Mouse (Mus musculus): ENCODE results near the gene Tpst1.

Gene Tpst1

DNA sequence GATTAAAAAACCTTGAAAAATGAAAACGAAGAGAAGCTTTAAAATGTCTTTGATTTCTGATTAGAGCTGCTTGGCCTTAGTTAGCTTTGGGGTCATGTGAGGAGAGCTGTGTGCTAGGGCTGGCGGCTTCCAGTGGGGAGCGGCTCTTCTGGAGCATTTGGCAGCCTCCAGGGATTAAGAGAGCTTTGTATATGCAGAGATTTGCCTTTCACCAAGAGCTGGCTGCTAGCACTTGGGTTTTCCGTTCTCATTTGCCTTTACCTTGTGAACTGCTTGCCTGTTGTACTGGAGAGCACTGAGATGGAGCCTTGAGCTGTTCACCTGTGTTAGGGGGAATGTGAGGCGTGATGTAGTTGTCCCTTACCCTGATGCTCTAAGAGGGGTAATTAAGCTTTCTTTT is 20.6 kb upstream of the Tpst1 start:
- DNase-seq (ENCODE audit: extremely low spot score) = no peak

DNA sequence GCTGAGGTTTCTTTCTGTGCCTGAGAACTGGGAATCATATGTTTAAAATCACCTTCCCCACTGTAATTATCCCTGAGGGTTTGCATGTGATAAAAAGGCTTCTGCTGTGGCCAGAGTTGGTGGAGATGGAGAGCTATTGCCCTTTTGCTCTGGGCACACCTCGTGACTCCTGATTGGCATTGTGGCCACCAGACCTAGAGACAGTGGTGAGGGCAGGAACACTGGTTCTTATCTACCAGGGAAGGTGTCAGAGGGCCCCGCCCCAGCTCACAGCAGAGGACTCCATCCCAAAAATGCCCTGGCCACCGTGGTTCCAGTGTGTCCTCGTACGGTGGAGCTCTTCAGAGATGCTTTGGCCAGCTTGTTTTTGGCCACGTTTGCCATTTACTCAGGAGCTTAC is 20.2 kb upstream of the Tpst1 start:
- no peak for DNase-seq (ENCODE audit: extremely low spot score)

DNA sequence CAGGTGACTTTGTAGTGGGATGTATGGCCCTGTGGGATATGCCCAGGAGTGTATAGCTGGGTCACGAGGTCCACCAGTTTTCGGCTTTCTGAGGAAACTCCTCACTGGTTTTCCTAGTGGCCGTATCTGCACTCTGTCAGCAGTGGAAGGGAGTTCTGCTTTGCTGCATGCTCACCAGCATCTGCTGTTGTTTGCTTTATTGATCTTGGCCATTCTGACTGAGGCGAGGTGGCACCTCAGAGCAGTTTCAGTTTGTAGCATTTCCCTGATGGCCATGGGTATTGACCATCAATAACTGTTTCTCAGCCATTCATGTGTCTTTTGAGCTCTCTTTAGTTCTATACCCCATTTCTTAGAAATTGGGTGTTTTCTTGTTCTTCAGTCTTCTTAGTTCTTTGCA is 17.4 kb upstream of the Tpst1 start:
- DNase-seq (ENCODE audit: extremely low spot score) = no peak

DNA sequence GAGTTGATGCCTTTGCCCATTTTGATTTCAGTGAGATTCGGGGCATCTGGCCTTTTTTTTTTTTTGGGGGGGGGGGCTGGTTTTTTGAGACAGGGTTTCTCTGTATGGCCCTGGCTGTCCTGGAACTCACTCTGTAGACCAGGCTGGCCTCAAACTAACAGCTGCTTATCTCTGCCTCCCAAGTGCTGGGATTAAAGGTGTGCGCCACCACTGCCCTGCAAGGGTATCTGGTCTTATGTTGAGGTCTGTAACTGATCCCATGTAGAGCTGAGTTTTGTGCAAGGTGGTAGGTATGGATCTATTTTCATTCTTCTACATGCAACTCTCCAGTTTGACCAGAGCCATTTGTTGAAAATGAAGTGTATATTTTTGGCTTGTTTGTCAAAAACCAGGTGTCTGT is 16.8 kb upstream of the Tpst1 start:
- DNase-seq (ENCODE audit: extremely low spot score) = no peak

DNA sequence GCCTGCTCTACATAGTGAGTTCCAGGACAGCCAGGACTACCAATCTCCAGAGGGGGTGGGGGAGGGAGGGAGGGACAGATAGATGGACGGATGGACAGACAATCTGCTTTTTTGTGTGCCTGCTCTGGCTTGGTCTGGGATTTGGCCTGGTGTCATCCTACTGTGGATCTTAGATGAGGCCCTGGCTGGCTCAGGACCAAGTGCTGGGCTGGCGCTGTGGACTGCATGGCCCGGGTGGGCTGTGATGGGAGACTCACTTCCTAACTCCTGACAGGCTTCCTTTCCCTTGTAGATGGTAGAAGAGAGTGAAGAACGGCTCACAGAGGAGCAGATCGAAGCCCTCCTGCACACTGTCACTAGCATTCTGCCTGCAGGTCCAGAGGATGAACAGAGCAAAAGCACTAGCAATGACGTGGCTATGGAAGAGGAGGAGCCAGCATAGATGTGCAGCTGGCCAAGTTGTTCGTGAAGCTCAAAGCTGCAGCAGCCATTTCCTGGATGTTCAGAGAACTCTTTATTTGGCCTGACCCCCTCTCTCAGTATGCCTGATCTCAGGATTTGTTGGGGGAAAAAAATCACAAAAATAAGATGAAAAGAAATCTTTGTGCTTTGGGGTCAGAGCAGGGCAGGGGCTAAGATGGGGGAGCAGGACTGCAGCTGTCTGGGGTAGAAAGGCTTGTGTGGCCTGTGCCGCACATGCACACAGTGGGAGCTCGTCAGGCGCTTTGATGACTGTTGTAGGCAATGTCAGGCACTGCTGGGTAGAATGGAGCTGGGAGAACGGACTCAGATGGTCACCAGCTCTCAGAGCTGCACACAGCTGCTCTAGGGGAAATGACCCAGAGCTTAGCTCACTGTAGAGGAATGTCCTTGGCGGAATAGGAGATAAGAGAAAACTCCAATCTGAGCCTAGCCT is 13.5 kb upstream of the Tpst1 start:
- no peak for DNase-seq (ENCODE audit: extremely low spot score)

DNA sequence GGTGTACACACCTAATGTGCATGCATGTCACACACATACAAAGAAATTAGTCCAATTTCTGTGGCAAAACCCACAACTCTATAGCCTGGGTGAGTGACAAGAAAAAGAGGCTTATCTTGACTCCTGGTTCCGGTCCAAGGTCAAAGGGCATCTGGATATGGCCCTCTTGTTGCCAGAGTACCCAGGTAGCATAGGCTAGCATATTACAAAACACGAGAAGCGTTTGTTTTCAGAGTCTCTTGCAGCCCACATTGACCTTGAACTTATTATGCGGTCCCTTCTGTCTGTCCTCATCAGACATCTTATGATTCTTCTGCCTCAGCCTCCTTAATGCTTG is 12.8 kb upstream of the Tpst1 start:
- DNase-seq (ENCODE audit: extremely low spot score) = no peak

DNA sequence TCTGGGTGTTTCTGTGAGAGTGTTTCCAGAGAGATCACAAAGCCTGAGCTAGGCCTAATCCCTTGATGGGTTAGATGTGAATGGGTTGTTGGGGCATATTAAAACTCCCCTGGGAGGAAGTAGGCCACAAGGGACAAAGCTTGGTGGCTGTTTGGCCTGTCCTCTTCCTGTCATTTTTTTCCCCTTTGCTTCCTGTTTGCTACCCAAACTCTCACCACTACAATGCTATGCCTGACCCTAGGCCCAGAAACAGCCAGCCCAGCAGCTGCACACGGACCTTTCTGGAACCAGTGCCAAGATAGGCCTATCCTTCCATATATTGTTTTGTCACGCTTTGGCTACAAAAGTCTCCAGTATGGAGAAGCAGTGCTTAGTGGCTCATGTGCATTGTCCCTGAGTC is 11.0 kb upstream of the Tpst1 start:
- no peak for DNase-seq (ENCODE audit: extremely low spot score)

DNA sequence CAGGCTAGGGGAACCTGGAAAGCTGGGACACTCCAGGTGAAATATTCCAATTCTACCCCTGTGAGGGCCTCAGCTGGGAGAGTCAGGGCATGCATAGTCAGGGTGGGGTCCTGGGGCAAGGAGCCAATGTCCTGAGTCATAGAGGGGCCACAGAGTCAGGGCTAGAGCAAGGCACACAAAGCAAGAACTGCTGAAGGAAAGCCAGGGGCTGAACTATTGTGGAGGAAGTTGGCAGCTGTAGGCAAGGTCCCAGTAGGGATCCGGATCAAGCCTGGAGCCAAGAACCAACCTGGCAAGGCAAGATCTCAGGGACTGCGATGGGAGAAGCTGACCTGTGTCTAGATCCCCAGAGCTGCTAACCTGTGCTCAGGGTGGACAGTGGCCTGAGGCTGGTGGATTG is 9.4 kb upstream of the Tpst1 start:
- no peak for DNase-seq (ENCODE audit: extremely low spot score)

DNA sequence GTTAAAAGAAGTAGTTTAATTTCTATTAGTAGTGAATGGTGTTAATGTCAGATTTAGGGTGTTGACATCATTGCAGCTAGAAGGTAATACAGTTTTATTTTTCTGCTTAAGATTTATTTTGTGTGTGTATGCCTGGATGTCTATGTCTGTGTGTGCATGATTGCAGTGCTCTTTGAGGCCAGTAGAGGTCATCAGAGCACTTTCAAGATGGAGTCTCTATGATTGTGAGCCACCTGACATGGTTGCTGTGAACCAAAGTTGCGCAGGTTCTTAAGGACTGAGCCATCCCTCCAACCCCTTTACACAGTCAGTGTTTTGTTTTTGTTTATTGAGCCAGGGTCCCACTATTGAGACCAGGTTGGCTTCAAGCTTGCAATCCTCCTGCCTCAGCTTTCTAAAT is 7.5 kb upstream of the Tpst1 start:
- DNase-seq (ENCODE audit: extremely low spot score) = no peak

DNA sequence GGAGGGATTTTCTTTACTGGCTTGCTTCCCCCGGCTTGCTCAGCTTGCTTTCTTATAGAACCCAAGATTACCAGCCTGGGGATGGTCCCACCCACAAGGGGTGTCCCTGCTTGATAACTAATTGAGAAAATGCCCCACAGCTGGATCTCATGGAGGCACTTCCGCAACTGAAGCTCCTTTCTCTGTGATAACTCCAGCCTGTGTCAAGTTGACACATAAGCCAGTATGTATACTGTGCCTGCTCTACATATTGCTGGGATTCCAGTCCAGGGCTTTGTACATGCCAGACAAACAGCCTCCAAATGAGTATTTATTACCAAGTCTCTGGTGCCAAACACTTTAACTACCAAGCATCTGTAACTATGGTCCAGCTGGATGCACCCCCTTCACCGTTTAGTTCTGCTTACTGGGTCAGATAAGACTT is 5.3 kb upstream of the Tpst1 start:
- no peak for DNase-seq (ENCODE audit: extremely low spot score)

DNA sequence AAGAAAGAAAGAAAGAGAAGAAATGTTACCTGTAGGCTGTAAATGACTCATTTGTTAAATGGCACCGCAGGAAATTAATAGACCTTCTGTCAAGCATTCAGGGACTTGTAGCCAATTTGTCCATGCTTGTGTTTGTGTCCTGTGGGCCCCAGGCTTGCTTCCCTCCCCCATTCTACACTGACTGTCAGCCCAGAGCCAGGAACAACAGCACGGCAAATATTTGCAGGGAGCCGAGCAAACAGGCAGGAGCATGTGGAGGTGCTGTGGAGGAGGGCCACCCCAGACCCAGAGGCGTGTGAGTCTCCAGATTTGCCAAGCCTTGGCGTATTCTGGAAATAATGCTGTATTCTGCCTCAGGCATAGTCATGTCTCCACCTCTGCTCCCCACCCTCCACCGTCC is 1.4 kb downstream of the Tpst1 start:
- DNase-seq (ENCODE audit: extremely low spot score) = no peak

DNA sequence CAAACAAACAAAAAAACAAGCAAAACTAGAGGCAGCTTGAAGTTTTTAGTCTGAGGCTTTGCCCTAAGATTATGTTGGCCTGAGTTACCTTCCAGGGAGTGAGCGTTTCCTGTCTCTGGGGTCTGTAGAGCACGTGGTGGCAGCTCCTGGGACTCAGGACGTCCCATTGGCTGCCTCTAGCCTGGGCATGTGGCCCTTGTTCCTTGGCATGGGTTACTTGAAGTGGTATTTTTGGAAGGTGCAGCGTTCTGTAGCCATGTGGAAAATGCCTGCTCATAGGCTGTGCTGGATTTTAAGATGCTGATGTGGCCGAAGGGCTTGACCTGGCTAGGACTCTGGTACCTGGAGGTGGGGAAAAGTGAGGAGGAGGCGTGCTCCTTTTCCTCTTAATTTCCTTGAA is 3.3 kb downstream of the Tpst1 start:
- no peak for DNase-seq (ENCODE audit: extremely low spot score)

DNA sequence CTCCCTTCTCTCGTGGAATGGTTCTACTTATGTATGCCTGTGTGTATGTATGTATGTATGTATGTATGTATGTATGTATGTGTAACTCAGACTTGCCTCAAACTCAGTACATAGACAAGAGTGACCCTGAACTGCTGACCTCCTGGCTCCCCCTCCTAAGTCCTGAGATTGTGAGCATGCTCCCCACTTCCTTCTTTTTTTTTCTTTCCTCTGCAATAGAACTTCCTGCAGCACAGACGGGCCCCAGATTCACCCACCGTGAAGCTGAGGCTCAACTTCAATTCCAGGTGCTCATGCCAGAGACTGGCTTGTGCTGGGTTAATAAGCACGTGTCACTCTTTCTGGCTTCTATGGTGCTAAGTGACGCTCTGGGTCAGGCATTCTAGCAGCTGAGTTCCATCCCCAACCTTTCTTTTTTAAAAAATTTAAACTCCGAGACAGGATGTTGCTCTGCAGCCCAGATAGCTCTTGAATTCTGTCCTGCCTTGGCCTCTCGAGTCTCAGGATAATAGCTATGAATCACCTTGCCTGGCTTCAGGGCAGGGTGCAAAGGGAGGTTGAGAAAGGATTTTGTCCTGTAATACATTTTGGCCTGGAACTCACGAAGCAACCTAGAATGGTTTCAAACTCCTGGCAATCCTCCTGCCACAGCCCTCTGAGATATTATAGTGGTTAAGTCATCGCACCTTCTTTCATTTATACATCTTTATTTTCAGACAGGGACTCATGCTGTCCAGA is 5.1 kb downstream of the Tpst1 start:
- no peak for DNase-seq (ENCODE audit: extremely low spot score)

DNA sequence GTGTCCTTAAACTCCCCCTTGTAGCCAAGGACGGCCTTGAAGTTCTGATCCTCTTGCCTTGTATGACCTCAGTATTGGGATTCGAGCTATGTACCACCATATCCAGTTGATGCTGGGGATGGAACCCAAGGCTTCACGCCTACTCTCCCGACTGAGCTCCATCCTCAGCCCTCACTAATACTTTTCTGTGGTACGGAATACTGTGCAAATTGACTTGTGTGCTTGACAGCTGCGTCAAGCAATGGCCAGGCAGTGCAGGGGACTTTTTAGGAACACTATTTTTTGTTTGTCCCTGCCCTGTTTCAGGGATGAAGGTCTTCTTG is 5.7 kb downstream of the Tpst1 start:
- no peak for DNase-seq (ENCODE audit: extremely low spot score)

DNA sequence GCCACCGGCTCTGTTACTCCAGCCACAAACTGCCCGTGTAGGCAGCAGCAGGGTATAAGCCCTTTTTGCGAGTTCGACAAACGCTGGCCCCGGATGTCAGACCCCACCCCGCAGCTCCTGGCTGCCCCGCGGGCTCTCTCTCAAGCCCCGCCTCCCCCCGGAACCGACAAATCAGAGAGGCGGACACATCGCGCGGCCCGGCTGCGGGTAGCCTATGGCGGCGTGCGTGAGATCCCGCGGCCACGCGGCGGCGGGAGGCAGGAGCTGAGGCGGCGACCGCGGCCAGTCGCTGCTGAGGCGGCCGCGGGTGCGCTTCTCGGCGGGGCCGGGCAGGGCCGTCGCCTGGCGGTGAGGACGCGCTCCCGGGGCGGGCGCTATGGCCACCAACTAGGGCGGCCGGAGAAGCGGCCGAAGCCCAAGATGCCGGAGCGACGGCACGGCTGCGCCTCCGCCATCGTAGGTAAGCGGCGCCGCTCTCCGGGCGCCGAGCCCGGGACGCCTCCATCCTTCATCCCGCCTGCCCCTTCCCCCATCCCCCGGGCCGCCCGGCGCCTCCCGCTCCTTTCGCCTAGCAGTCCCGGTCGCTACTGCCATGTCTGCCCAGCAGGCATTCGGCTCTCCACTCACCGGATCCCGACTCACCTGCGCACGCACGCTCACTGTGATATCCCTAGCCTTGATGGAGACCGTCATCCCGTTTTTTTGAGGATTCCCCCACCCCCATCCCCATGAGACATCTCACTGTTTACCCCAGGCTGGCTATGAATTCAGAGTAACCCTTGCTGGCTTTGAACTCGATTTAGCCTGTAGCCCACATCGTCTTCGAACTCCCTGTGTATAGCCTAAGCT is 6.3 kb downstream of the Tpst1 start:
- peak; percentile 96 for DNase-seq (ENCODE audit: extremely low spot score)

DNA sequence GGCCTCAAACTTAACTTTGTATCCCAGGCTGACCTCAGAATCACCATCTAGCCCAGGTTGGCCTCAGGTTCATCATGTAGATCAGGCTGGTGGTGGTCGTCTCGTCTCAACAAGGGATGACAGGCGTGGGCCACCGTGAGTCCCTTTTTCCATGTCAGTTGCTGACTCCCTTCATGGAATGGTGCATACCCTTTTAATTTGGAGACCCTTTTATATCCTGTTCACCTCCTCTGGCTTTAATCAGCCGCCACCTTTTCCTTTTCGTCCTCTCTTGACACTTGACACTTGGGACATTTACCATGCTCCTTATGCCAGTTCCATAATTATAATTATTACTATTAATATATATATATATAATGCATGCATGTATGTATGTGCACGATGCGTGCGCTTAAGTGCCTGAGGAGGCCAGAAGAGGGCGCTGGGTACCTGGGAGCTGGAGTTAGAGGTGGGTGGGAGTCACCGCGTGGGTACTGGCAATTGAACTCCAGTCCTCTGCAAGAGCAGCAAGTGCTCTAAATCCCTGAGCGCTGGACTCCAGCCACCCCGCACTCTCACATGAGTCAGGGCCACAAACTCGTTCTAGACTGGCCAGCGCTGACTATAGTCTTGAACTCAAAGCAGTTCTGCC is 7.0 kb downstream of the Tpst1 start:
- DNase-seq (ENCODE audit: extremely low spot score) = no peak

DNA sequence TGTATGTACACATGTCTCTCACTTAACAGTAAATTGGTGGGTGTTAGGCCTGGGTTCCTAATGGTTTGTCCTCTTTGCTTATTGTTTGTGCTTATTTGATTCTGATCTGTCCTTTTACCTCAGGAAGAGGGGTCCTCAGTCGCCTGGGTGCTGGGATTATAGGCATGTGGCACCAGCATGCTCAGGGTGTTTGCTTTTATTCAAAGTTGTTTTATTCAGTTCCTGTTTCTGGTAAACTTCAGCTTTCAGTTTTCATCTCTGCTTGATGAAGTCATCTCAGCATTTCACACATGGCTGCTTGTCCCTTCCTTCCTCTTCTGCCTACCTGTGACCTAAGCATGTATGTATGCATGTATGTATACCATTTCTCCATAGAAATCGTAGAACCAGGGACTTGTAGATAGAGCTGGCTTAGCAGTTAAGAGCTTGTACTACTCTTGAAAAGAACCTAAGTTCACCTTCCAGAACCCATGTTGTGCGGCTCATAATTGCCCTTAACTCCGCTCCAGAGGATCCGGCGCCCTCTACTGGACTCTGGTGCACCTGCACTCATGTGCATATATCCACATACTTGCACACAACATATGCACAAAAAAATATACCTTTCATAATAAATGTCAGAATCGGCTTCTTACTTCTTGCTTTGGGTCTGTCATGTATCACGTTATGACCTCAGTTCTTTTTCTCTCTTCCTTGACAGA is 8.2 kb downstream of the Tpst1 start:
- DNase-seq (ENCODE audit: extremely low spot score) = no peak

DNA sequence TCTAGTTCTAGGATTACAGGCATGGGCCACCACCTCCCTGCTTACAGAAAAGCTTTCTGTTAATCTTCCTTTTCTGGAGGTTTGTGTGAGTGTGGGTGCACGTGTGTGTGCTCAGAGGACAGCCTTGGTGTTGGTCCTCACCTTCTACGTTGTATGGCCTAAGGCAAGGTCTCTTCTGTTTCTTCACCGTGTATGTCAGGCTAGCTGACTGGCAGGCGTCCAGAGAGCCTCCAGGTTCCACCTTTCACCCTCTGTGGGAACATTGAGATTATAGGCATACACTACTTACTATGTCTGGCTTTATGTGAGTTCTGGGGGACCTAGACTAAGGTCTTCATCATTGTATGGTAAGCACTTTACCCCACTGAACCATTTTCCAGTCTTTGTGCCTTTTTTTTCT is 9.3 kb downstream of the Tpst1 start:
- no peak for DNase-seq (ENCODE audit: extremely low spot score)

DNA sequence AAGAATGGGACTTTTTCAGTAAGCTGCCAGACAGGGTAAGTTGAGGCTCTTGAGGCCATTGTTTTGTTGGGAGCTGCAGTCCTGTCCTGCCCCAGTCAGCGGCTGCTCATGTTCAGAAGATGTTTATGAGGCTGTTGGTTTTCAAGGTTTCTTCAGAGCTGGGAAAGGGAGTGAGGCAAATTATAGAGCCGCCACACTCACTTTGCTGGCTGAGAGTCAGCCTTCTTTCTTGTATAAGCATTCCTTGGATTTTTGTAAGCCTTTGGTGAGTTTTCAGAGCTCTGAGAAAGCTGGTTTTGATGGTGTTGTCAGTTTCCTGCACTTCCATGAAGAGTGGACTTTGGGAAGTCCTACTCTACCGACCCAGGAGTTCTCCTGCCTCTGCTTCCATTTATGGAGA is 11.1 kb downstream of the Tpst1 start:
- no peak for DNase-seq (ENCODE audit: extremely low spot score)

DNA sequence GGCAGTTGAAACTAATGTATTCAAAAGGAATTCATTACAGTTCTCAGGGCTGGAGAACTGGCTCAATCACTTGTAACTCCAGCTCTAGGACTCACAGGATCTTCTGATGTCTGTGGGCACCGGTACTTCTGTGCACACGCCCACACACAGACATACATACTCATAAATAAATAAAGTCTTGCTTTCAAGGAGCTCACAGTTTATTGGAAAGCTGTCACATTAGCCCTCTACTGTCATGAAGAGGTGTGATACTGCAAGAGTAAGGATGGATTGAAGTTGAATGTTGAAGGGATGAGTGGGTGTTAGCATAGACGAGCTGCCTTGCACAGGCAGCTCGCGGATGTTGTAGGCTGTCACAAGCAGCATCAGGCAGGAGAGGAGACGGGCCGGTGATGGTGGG is 14.9 kb downstream of the Tpst1 start:
- no peak for DNase-seq (ENCODE audit: extremely low spot score)

DNA sequence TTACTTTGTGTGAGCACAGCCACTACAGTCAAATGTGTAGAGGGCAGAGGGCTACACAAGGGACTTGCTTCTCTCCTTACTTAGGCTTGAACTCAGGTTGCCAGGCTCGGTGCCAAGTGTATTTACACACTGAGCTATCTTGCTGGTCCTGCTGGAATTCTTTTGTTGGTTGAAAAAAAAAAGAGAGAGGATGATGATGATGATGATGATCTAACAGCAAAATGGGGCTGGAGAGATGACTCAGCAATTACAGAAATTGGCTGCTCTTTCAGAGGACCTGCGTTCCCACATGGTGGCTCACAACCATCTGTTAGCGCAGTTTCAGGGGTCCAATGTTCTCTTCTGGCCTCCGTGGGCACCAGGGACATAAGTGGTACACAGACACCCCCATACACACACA is 15.5 kb downstream of the Tpst1 start:
- DNase-seq (ENCODE audit: extremely low spot score) = no peak

DNA sequence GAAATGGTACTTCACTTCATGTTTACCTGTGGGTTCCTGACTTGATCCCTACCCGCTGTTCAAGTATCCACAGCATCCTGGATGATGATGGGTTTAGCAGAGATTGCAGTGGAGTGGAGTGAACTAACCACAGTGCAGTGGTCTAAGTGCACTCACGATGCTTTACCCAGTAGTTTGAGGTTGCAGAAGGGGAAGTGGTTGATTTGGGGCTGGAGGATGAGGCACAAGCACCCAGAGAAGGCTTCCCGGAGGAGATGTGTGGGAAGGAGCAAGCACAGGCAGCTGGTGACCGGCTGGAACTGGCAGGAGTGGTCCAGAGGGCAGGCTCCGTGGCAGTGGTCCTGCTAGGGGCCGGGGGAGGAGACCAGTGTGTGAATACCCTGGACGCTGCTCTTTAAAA is 16.1 kb downstream of the Tpst1 start:
- DNase-seq (ENCODE audit: extremely low spot score) = no peak
